Mouse (Mus musculus) lung, postnatal 10 days (tissue): ENCODE data around the gene B3gnt7.
A peak's percentile ranks its signal among the peaks of the same experiment; 100 is the strongest.
"Not testable (repeated sequence)": the region's sequence is repeated elsewhere in the genome, so short reads cannot be mapped to it uniquely, and the experiment has no call there.

ENCODE experiments used
- DNase-seq: peaks from one replicate; pipeline ENCODE4 v3.0.0; 2021

The B3gnt7 gene

GRCm38 (mm10) chr1:86303063-86303872 lies 636 bp downstream of the B3gnt7 start:
- peak; percentile 82 for DNase-seq

GRCm38 (mm10) chr1:86303873-86304250 lies 1.2 kb downstream of the B3gnt7 start:
- DNase-seq: no peak

GRCm38 (mm10) chr1:86306686-86307085 lies 4.1 kb downstream of the B3gnt7 start:
- DNase-seq: no peak

DNA sequence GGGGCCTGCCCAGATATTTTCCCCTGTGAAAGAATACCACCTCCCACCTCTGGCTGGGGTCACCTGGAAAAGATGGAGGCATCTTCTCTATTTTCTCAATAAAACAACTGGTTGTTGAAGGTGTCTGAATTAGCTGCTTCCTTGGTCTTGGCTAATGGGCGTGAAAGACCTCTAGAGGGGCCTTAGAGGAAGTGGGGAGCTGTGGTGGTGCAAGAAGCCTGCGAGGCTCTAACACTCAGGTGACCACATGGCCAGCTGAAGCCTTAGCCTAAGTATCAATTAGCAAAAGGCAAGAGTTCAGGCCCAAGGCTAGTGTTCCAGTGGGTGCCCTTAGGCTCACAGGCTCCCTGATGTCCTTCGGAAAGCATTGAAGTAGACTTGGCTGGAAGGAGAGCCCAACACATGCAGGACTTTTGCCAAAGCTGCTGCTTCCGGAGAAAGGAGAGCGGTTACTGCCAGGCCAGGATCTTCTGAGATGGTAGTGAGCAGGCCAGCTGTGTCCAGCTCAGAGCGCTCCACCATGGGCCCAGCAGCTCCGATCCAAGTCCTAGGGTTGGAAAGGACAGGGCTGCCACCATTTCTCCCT lies 4.6 kb downstream of the B3gnt7 start:
- no peak for DNase-seq

DNA sequence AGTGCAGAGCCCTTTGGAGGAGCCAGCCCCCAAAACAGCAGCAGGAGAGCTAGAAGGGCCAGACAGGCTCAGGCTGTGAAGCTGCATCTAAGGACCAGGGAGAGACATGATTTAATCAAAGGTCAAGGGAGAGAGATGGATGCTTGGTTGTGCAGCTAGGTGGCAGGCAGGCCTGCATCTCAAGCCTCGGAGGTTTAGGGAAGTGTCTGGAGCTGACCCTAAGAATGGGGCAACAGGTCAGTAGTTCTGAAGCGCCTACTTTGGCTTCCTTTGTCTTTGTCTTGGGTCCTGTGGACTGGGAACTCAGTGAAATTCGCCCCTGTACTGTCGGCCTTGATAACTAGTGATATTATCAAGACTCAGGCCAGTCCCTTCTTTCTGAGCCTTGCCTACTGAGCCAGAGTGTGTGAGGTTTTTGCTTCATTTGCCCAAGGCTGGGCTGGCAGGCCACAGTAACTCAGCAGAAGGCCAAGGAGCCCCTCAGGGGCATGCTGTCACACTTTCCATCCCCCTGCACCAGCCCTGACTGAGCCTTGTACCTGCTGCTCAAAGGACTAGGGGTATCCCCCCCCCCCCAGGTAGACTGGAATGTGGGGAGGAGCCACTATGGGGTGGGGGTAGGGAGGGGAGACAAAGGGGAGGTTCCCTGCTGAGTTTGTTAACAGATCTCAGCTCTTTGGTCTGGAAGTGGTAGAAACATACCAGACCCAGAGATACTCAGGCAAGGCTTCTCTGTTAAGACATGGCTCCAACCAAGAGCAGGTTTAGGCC lies 5.4 kb downstream of the B3gnt7 start:
- DNase-seq: no peak

DNA sequence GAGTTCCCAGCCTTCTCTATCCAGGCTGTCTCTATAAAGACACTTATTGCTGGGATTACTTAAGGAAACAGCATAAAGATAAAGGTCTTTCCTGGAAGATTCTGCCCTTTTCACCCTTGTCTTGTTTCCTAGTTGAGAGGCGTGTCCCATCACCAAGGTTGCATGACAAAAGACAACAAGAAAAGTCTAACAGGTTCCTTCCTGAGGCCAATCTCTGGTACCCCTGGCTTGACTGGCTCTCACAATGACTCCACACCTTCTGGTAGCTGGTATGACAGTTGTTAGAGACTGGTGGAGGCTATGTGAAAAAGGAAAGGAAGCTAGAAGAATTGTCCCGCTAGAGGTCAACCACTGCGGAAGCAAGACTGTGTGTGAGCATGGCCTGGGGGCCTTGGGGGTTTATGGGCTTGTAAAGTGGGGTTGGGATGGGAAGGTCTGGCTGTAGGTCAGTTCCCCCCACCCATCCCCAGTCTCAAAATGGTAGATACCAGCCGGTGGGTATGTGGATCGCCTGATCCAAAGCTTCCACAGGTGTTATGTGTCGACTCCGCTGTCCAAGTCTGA lies 6.7 kb downstream of the B3gnt7 start:
- no peak for DNase-seq

GRCm38 (mm10) chr1:86310536-86311310 lies 8.1 kb downstream of the B3gnt7 start:
- DNase-seq: no peak

DNA sequence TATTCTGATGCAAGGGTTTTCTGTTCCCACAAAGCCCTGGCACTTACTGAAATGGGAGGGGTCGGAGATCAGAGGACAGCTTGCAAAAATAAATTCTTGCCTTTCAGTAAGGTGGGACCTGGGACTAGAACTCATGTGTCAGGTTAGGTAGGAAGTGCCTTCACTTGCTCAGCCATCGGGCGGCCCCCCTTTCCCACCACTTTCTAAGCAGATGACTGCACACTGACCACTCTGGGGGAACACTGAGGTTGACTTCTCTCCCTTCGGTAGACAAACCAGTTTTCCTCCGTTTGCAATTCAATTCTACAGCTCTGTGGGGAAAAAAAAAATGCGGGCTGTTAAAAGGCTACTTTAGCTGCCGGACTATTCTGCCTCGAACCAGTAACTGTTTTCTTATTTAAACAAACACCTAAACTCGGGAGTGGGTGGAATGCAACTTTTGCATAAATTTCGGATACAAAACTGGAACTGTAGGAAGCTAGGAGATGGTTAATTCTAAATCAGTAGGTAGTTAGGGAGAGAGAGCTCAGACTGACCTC lies 8.9 kb downstream of the B3gnt7 start:
- no peak for DNase-seq

DNA sequence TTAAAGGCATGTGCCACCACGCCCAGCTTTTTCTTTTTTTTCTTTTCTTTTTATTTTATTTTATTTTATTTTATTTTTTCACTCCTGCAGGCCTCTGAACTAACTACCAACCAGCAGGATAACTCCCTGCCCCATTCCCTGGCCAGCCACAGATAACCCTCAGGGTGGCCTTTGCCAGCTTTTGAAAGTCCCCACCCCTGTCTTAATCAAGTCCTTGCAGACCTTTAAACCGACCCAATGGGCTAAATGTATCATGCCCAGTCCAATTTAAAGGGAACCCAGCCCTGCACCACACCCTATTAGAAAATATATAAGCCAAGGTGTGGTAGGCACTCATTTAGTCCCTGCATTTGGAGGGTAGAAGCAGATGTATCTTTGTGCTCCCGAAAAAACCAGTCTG lies 9.6 kb downstream of the B3gnt7 start:
- DNase-seq: no peak

DNA sequence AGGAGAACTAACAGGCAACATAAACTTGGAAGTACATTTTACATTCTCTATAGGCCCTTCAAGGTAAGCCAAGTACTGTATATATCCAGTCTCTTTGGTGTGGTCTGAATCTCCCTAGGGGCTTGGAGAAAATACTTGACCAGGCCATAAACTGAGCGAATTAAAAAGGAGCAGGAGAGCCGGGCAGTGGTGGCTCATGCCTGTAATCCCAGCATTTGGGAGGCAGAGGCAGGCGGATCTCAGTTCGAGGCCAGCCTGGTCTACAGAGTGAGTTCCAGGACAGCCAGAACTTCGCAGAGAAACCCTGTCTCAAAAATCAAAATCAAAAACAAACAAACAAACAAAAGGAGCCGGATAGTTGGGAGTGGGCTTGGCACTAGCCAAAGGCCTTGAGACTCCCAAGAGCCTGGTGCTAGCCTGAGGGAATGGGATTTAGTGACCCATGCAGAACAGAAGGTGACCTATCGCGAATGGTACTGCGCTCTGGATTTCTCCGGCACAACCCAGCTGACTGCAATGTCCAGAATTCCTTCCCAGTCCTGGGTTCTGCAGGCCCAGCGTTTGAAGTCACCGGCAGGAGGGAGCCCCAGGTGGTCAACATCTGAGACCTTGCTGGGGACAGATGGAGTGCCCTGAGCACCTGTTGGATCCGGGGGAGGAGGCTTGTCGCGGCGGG lies 10.6 kb downstream of the B3gnt7 start:
- DNase-seq: no peak

DNA sequence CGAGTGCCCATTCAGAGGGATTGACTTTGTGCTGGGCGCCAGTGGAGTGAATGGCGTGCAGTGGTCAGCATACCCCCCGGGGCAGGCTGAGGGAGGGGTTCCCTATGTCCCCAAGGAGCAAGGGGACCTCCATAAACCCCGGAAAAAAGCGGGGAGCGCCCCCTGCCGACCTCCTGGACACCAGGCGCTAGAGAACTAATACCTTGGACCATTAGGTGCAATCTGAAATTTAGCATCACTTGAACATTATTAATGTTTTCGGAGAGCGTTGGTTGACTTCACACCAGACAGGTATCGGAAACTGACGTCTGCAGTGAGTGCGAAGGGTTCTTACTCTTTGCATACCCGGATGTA lies 11.1 kb downstream of the B3gnt7 start:
- DNase-seq: peak; percentile 38

DNA sequence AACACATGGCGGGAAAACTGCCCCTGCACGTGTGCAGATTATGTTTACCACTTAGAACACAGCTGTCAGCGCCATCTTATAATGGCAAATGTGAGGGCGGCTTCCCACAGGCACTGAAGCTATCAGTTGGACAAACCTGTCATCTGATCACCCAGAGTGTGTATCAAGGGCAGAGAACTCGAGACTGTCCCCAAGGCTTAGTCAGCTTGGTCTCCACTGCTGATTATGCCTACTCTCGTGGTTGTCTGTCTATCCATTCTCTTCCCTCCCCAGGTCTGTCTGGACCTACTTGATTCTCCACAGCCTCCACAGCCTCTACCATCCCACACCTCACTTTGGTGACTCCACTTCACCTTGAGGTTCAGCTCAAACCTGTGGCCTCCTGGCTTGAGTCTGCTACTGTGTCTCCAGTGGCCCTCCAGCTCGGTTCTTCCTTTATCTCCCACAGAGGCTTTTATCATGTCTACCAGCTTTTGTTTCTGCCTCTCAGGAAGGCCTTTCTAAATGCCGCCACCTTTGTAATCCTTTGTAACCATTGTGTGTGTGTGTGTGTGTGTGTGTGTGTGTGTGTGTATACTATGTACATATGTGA lies 18.3 kb downstream of the B3gnt7 start:
- no peak for DNase-seq

- DNase-seq: no peak
These were observed 33.7 kb downstream of the B3gnt7 start for GRCm38 (mm10) chr1:86336330-86336729.

DNA sequence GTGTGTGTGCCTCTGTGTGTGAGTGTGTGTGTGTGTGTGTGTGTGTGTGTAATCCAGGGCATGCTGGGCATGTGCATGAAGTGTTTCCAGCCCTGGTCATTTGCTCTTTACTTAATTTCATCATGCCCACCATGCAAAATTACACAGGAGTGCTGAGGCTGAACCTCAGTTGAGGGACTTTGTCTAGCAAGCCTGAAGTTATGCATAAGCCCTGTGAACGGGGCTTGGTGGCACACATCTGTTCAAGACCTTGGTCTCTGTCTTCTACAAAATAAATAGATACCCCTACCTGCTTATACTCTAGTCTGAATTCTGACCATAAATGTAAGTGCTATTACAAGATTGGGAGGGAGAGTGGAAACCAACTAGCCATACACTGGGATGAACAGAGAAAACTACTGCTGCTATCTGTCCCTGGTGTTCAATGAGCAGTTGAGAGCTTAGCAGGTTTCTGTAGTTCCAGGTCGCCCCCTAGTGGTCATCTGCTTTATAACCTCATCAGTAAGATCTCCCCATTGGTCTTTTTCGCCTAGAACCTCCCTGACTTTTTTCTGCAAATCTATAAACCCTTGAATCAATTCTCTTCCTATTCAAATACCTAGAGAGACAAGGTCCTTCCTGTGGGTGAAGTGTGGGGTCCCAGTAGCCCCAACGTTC lies 36.7 kb downstream of the B3gnt7 start:
- peak; percentile 89 for DNase-seq

DNA sequence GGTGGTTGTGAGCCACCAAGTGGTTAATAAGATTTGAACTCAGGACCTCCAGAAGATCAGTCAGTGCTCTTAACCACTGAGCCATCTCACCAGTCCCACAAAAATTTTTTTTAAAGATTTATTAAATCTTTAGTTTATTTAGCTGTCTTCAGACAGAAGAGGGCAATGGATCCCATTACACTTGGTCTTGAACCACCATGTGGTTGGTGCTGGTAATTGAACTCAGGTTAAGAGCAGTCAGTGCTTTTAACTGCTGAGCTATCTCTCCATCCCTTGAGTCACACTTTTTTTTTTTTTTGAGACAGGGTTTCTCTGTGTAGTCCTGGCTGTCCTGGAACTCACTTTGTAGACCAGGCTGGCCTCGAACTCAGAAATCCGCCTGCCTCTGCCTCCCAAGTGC lies 38.5 kb downstream of the B3gnt7 start:
- DNase-seq: not testable (repeated sequence)

DNA sequence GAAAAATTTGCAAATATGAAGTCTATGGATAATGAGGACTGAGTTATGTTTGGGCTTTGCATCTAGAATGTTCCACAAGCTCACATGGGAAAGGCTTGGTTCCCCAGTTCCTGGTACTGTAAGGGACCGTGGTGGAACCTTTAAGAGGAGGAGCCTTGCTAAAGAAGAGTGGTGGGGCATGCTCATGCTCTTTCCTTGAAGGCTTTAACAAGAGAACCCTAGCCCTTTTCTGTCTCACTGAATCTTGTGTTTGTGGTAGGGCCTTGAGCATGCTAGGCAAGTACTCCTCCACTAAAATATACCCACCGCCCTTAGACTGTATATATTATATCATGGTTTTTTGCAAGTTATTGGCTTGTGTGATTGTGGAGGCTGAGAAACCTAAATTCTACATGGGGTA lies 39.7 kb downstream of the B3gnt7 start:
- no peak for DNase-seq

GRCm38 (mm10) chr1:86343087-86343645 lies 40.5 kb downstream of the B3gnt7 start:
- no peak for DNase-seq

DNA sequence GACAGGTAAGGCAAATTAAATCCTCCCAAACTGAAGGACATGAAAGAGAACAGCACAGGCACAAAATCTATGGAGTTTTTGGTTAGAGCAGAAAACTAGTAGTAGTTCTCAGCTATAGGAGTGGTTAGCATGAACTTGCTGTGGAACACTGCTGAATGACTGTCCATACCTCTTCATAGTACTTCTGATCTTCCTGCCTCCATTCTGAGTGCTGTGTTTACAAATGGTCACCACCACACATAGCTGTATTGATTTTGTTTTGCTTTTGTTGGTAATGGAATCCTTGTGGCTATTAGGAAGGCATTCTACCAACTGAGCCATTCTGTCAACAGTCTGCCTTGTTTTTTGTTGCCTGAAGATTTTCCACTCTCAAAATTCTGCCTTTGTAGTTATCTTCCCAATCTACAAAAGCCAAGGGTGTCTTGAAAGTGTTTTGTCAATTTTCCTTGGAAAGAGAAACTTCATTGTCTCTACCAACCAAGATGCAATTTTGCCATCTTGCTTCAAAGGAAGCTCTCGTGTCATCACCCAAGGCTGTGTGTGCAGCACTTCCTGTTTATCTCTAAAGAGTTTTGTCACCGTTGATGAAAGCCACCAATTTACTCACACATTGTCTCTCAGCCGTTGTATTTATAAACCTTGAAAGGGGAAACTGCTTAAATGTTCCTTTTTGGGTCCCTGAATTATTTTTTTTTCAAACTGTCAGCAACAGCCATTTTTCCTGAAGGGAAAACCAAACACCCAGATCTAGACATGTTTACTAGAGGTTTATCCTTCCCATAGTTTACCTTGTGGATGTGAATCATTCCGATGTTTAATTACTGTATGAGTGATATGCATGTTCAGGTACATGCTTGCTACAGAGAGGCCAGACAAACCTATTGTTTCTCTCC lies 41.6 kb downstream of the B3gnt7 start:
- peak; percentile 34 for DNase-seq

DNA sequence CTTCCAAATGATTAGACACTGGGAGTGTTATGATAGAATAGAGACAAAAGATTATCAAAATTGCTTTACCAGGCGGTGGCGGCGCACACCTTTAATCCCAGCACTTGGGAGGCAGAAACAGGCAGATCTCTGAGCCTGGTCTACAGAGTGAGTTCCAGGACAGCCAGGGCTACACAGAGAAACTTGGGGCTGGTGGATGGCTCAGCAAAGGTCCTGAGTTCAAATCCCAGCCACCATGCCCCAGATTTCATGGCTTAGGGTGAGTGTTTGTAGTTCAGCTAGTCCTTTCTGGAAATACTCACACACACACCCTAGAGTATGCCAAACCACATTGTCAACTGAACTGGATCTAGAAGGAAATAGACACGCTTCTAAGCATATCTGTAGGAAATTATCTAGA lies 42.4 kb downstream of the B3gnt7 start:
- no peak for DNase-seq

GRCm38 (mm10) chr1:86345956-86346355 lies 43.3 kb downstream of the B3gnt7 start:
- DNase-seq: no peak
